Mouse (Mus musculus) thymus, postnatal 0 days (tissue): ENCODE data around the gene Jagn1. TPM values are rescaled to one million over a fixed set of nuclear protein-coding genes. Genes with fewer than 3 reads are reported as not detected.
A peak's percentile ranks its signal among the peaks of the same experiment; 100 is the strongest.

Experiments
- DNase-seq: peaks from one replicate; pipeline ENCODE4 v3.0.0-alpha.2; 2015; ENCODE audit warnings: low spot score
- polyA plus RNA-seq: library from polyadenylated mRNA; unstranded; fragments of >200 nt; fragmentation: Nextera tagmentation; extraction: Ambion mirVana; gene quantifications from 2 replicates; pipeline ENCODE4 v1.2.1, GENCODE M21; 2015

The Jagn1 gene
- 69.1 and 70.6 TPM in 2 replicates for polyA plus RNA-seq

DNA sequence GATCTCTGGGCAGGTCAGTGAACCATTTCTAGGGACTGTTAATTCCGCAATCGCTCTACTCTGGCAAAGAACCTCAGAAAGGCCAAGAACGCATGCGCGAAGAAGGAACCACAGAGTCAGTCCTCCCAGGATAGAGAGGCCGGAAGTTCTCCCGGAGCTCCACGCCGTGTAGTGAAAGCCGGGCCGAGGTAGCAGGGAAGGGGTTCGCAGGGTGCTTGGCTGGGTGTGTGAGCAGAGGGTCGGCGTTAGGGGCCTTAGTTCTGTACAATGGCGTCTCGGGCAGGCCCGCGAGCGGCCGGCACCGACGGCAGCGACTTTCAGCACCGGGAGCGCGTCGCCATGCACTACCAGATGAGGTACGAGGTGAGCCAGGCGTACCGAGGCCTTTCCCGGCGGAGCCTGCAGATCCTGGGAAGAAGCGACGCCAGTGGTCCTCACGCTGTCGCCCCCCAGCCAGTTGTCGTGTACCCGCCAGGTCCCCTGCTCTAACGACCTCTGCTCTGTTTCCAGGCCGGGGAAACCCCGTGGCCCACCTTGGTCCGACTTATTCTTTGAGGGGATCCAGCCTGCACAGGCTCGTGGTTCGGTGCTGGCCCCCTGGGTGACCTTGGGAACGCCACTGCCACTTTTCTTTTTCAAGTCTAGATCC is at the start of gene Jagn1:
TSS of gene Jagn1 (plus strand) at position 128 of the 649 bp plus-strand sequence.
- peak; percentile 93 for DNase-seq

DNA sequence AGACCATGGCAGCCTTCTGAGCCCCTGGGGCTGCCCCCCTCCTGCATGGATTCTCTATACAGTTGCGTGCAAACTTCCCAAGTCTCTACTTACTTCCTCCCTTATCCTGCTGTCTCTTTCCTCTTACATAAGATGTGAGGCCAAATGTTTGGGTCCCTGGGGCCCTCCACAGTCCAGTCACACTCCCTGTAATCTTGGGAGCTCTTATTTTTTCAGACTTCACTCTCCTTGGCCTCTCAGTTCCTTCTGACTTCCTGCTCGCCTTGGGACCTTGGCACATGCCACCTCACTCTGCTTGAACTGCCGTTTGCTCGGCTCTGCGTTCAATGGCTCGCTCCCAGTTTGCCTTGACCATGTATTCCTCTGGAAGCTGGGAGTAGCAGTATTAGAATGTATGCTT is 48.4 kb upstream of the Jagn1 start:
- DNase-seq: no peak

DNA sequence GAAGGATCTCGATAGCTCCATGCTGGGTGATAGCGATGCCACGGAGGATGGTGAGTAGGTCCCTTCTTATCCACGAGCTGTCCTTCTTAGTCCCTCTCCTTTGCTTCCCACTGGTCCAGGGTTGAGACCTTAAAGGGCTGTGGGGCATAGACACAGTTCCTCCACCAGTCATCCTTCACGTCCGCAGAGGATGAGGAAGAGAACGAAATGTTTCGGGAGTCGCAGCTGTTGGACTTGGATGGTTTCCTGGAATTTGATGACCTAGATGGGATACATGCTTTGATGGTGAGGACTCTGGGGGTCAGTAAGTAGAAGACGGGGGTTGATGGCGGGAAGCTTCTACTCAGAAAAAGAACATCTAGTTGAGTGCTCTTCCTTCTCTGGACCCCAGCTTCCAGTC is 47.6 kb upstream of the Jagn1 start:
- no peak for DNase-seq

DNA sequence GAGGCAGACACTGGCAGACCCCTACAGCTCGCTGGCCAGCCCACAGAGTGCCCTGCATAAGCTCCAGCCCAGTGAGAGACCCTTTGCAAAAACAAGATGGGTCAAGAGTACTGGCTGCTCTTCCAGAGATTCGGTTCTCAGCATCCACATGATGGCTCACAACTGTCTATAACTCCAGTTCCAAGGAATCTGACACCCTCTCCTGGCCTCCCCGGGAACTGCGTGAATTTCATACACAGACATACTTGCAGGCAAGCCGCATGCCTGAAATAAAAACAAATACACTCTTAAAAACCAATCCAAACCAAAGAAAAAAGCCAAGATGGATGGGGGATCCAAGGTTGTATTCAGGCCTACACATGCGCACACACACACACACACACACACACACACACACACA is 46.9 kb upstream of the Jagn1 start:
- no peak for DNase-seq

DNA sequence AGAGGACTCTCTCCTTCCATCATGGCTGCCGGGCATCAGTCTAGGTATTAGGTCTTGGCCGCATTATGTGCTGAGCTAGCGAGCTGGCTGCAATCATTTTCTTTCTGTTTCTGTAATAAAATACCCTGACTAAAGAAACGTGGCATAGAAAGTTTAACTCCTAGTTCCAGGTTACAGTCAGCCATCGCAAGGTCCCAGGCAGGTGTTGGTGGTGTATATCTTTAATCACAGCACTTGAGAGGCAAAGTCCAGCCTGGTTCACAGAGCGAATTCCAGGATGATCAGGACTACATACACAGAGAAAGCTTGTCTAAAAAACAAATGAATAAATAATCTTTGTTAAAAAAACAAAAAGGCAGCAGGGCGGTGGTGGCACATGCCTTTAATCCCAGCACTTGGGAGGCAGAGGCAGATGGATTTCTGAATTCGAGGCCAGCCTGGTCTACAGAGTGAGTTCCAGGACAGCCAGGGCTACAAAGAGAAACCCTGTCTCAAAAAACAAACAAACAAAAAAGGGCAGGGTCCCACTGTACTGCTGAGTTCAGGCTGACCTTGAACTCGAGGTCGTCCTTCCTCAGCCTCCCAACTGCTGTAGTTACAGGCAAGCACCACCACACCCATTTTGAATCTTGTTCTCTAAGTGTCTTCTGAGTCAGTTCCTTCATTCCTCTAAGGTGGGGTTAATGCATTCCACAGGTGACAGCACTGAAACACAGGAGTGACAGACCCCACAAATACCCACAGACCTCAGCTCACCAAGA is 45.9 kb upstream of the Jagn1 start:
- DNase-seq: no peak

DNA sequence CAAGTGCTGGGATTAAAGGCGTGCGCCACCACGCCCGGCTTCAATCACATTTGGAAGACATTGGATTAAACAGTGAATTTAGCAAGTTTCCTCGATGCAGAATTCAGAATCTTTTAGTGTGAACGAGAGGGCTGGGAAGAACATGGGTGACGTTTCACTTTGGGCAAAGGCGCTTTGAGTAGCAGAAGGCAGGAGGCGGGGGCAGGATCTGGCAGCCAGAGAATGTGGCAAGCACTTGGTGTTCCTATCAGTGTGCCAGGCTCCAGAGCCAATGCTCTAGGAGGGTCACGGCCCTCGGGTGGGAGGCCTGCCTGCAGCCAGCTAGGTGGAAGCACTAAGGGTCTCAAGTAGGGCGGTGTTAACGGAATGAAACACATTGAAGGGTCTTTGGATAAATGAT is 40.3 kb upstream of the Jagn1 start:
- DNase-seq: no peak

DNA sequence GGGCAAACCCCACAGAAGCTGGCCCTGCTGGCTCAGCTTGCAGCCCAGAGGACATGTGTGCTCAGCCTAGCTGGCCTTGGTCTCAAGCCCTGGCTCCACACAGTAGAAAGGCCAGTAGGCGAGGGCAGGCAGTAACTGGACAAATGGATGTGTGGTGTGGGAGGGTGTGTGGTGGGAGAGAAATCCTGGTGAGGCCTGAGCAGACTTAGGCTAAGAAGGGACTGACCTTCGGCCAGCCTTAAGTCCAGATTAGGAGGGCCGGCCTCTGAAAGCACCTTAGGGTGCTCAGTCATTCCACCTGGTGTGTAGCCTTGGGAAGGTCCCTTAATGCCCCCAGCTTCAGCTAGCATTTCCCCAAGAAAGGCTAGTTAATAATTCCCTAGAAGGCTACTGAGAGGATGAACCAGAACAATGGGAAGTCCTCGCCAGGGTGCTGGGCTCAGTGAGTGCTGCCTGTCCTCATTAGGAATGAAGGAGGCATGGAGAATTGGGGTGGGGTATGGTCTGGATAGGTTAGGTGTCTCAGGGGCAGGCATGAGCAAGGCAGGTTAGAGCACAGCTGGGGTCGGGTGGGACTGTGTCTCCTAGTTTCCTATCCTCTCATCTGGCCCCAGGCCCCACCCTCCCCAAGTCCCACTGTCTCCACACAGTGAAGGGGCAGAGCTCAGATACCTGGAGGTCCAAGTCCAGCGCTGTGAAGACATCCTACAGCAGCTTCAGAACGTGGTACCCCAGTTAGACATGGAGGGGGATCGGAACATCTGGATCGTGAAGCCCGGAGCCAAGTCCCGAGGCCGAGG is 37.5 kb upstream of the Jagn1 start:
- no peak for DNase-seq

DNA sequence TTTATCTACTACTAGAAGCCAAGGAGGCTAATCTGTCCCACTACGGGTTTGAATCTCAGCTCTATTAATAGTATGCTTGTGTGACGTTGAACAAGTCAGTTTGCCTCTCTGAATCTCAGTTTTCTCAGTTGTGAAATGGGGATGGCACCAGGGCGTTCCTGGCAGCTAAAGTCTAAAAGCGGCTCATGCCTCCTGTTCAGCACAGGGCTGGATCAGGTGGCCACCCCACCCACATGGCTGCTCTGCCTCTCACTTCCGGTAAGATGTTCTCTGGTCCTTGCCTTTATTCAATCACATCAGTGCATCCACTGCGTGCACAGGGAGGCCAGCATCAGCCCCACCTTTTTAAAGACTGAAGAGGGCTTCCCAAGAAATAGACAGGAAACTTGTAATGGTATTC is 36.9 kb upstream of the Jagn1 start:
- DNase-seq: no peak

DNA sequence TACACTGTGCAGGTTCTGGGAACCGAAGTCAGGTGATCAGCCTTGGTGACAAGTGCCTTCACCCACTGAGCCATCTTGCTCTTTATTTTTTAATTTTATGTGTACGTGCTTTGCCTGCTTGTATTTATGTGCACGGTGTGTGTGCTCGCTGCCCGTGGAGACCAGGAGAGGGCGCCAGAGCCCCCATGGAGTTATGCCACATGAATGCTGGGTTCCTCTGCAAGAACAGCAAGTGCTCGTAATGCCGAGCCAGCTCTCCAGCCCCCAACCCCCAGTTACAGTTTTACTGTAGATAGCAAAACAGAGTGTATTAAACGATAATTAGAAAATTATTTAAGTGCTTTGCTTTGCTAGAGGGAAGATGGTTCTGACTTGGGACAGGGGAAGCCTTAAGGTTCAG is 35.7 kb upstream of the Jagn1 start:
- no peak for DNase-seq

DNA sequence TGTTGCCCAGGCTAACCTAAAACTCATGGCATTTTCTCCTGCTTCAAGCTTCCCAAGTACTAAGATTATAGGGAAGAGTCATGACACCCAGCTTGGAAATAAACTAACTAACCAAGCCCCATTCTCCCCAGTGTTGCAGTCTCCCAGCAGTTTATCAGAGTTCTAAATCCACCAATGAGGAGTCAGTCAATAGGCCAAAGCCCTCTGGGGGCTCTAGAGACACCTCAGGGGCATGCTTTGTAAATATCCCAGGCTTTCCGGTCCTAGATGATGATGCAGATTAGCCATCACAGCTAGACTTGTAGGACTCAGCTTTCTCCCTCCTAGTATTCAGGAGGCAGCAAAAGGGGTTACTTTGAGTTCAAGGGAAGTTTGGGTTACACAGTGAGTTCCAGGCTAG is 32.4 kb upstream of the Jagn1 start:
- DNase-seq: no peak

DNA sequence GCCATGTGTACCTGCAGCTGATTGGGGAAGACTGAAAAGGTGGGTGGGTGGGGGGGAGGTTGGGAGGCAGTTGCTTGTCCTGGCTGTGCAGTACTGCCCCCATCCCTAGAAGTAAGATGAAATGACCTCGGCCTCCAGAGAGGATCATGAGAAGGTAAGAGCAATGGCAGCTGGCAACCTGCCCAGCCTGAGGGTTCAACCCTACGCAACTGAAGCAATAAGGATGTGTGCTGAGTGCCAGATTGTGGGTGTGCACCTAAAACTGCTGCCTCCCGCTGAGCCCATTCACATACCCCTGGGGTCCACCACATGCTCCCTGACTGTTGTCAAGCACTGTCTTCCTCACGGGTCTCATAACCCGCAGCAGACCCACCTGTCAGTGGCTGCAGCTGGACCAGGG is 26.0 kb upstream of the Jagn1 start:
- DNase-seq: no peak

DNA sequence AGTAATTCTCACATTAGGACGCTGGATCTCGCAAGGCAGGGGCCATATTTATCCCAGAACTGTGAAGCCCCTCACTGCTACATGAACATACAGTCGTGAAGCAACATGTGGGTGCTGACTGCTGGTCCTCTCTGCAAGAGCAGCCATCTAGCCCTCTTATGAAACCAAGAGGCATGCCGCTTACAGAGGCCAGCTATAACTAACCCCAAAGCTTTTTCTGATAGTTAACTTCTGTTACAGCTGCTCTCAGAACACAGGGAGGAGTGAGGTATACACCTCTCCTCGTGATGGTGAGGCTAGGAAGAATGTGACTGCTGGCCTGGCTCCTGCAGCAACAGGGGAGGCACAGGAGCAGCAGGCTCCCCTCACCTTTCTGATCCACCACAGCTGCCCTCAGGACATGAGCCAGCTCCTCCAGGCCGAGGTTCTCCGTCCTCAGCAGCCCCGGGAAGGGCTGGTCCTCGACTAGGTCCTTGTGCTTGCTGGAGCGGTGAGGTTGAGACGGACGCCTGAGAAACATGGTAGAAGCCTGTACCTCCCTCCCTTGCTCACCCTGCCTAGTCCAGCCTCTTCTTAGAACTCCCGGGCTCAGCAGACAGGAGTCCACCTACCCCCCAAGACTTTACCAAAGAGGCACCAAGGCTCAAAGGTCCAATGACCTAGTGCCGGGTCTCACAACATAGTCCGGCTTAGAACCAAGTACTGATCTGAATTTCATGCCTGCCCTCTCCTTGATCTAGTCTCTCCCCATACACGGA is 23.7 kb upstream of the Jagn1 start:
- peak; percentile 39 for DNase-seq

DNA sequence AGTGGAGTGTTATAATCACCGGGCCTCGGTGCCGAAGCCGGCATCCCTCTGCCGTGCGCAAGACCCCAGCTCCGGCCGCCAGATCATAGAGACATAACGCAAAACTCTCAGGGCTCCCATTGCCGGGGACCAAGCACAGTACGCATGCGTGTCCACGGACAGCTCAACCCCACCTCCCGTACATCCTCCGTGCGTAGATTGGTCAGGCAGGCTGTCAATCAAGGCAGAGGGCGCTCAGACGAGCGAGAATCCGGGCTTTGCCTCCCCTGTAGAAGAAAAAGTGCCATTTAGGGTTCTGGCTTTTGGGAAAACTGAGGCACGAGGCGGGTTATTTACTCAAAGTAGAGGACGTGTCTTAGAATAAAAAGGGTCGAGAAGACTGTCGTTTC is 23.2 kb upstream of the Jagn1 start, which contains the start of gene Rpusd3:
TSS of gene Rpusd3 (minus strand) at position 142 of the 389 bp plus-strand sequence.
- DNase-seq: peak; percentile 99

DNA sequence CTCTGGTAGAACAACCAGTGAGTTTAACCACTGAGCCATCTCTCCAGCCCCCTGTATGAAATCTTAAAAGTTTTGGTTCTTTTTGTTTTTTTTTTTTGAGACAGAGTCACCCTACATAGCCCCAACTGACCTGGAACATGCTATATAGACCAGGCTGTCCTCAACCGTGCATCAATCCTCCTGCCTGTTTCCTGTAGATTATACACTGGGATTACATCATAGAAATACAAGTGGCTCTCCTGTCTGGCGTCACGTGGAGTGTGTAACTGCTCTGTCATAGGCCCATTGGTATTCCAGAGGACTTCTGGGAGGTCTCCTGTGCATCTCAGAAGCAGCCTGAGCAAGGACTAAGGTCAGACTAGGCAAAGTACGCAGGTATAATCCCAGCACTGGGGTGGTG is 19.4 kb upstream of the Jagn1 start:
- no peak for DNase-seq

DNA sequence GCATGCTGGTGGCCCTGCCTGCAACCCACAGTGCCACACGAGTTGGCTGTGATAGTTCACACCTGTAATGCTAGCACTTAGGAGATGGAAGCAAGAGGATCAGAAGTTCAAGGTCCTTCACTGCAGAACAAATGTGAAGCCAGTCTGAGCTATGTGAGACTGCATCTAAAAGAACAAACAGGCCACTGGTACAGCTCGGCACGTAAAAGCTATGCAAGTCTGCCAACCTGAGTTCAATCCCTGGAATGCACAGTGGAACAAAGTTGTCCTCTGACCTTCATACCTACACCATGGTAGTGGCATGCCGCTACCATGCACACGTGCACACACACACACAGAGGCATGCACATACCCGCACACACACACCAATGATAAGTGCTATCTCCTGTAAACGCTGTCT is 18.2 kb upstream of the Jagn1 start:
- no peak for DNase-seq

DNA sequence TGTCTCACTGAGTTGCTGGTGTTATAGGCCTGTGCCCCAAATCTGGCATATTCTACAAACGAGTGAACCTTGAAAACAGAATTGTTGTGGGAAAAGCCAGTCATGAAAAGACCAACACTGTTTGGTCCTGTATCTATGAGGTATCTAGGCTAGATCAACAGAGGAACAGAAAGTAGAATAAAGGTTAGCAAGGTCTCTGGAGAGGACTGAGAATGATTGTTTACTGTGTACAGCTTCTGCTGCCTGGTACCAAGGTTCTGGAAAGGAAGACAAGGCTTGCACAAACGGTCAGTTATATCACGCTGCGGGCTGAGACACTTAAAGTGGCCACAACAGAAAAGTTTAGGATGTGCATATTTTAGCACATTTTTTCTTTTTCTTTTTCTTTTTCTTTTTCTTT is 15.7 kb upstream of the Jagn1 start:
- DNase-seq: no peak

DNA sequence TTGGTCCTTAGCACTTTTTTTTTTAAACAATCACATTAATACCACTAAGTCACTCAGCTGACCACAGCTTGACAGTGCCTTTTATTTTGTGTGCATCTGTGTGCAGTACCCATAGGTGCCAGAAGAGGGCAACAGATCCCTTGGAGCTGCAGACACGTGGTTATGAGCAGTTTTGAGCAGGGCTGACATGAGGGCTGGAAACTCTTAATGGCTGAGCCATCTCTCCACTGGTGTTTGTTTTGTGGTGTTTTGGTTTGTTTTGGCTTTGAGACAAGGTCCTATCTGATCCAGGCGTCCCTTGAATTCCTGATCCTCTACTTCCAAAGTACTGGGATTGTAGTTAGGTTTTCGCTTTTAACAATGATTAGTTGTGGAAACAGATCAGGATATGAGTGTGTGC is 15.0 kb upstream of the Jagn1 start:
- peak; percentile 53 for DNase-seq

DNA sequence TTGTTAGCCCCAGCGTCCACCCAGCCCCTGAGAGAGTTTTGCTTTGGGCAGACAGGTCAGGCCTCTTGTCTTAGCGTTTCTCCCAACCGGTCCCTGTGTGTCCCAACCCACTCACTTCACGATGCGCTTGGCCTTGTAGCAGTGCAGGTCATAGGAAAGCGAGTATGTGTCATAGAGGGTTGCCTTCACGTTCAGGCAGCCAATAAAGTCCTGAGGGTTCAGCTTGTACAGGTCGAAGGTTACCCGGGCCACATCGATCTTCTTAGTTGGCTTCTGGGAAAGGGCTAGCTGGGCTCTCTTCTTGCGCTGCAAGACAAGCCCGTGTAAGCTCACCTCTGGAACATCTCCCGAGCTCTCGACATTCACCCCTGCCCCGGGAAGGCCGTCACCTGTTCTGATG is 14.4 kb upstream of the Jagn1 start:
- DNase-seq: no peak

DNA sequence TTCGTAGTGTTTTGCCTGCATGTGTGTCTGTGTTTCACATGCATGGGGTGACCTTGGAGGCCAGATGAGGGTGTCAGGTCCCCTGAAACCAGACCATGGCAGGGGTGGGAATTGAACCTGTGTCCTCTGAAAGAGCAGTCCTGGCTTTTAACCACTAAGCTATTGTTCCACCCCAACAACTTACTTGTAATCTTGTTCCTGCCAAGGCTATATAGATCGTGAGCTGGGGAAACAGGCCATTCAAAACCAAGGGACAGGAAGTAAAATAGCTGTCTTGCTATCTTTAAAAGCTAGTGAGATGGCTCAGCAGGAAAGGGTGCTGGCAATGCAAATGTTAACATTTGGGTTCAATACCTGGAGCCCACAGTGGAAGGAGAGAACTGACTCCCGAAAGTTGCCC is 12.4 kb upstream of the Jagn1 start:
- no peak for DNase-seq

DNA sequence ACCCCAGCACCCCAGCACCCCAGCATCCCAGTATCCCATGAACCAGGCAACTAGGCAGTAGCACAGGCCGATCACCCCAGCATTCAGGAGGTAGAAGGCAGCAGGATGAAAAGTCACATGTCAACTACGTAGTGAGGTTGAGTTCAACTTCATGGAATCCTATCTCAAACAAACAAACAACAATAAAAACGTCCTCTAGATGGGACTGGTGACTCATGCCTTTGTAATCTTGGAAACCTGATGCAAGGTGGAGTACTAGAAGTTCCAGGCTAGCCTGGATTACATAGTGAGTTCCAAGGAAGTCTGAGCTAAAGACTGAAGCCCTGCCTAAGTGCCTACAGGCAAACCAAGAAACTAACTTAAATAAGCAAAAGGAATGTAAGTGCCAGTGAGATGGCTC is 11.5 kb upstream of the Jagn1 start:
- no peak for DNase-seq

DNA sequence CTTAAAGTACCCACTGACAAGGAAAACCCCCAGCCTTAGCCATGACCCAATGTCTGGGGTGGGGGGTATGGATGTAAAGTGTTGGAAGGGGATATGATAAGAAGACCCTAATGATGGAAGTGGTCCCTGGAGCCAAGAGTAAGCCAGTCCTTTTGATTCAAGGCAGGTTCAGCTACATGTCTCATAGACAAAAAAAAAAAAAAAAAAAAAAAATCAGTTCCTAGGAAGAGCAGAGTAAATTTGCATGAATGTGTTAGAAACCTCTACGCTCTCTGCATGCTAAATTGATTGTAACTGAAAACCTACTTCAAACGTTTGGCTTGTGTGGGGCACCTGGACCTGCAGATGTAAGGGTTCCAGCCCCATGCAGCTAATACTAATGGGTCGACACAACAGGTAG is 10.6 kb upstream of the Jagn1 start:
- no peak for DNase-seq

DNA sequence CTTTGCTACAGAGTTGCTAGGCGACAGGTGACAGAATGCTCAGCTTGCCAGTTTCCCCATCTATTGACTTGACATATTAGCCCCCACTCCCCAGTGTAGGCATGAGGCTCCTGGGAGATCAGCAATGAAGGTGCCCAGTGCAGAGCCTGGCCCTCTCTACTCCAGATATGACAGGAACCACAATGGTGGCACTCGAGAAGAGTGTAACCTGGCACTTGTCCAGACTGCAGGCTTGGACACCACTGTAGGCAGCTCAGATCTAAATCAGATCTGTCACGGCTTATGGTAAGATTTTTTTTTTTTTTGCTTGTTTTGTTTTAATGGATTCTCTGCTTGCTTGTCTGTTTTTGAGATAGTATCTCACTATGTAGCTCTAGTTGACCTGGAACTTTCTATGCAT is 8.7 kb upstream of the Jagn1 start:
- no peak for DNase-seq
